Mouse (Mus musculus): ENCODE data around the gene Usp10. TPM values are rescaled to one million over a fixed set of nuclear protein-coding genes. Genes with fewer than 3 reads are reported as not detected.

The Usp10 gene
- polyA plus RNA-seq, 1 experiment = 8.3 TPM

GRCm38 (mm10) chr8:119992249-119992648 lies 82.1 kb downstream of the Usp10 start, which contains the start of gene Crispld2:
TSS of gene Crispld2 (plus strand) at chr8:119992438.
- Histone ChIP-seq H3K9me3 (ENCODE audit: control insufficient read depth, low read length) (no peaks in the 10 kb centered on the region), H3K27me3 (ENCODE audit: control insufficient read depth) (peaks cover 29% of the 10 kb centered on the region), H3K36me3 (ENCODE audit: control insufficient read depth) (no peaks in the 10 kb centered on the region), H3K4me1 (ENCODE audit: control insufficient read depth) (peaks cover 4% of the 10 kb centered on the region), H3K4me3 (replicated peaks) (no peak within 1 kb of the TSS)
- no peak for TF ChIP-seq TAL1 (IDR thresholded peaks at IDR 0.05; ENCODE audit: low read length)
- no peak for TF ChIP-seq GATA1 (IDR thresholded peaks at IDR 0.05; ENCODE audit: low read length)

- H3K27me3 ChIP-seq (ENCODE audit: control insufficient read depth) = peaks cover 29% of the 10 kb centered on the region
- no peak overlapping the region for H3K4me3 ChIP-seq (replicated peaks)
- peaks cover 4% of the 10 kb centered on the region for H3K4me1 ChIP-seq (ENCODE audit: control insufficient read depth)
- no peaks in the 10 kb centered on the region for H3K9me3 ChIP-seq (ENCODE audit: control insufficient read depth, low read length)
- no peaks in the 10 kb centered on the region for H3K36me3 ChIP-seq (ENCODE audit: control insufficient read depth)
- TF ChIP-seq GATA1 (IDR thresholded peaks at IDR 0.05; ENCODE audit: low read length) (no peak), TAL1 (IDR thresholded peaks at IDR 0.05; ENCODE audit: low read length) (no peak)
Observed at GRCm38 (mm10) chr8:119994114-119994513, 84.0 kb downstream of the Usp10 start.

DNA sequence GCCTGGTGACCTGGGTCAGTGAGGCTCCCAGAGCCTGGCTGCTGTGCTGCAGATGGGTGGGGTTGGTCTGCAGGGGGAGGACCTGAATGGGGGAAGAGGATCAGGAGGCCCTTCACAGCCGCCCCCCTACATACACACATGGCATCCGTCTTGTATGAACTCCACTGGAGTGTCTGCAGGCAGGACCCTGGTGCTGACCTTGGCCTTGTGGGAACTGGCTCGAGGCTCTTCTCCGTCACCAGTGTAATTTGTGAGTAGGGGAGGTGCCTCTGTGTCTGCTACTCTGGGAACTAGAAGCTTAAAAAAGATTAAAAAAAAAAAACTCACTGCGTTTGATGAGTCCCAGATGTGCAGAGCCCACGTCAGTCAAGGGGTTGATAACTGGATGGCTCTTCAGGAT lies 84.4 kb downstream of the Usp10 start:
- Histone ChIP-seq H3K36me3 (ENCODE audit: control insufficient read depth) (no peaks in the 10 kb centered on the region), H3K9me3 (ENCODE audit: control insufficient read depth, low read length) (peaks cover 1% of the 10 kb centered on the region; the same call in 1 of the 2 replicates), H3K27me3 (ENCODE audit: control insufficient read depth) (peaks cover 29% of the 10 kb centered on the region), H3K4me1 (ENCODE audit: control insufficient read depth) (peaks cover 4% of the 10 kb centered on the region), H3K4me3 (replicated peaks) (no peak overlapping the region)
- no peak for TF ChIP-seq TAL1 (IDR thresholded peaks at IDR 0.05; ENCODE audit: low read length)
- TF ChIP-seq GATA1 (IDR thresholded peaks at IDR 0.05; ENCODE audit: low read length) = no peak

- Histone ChIP-seq H3K27me3 (ENCODE audit: control insufficient read depth) (peaks cover 13% of the 10 kb centered on the region), H3K4me1 (ENCODE audit: control insufficient read depth) (peaks cover 1% of the 10 kb centered on the region), H3K9me3 (ENCODE audit: control insufficient read depth, low read length) (peaks cover 5% of the 10 kb centered on the region; the same call in 1 of the 2 replicates), H3K36me3 (ENCODE audit: control insufficient read depth) (no peaks in the 10 kb centered on the region), H3K4me3 (replicated peaks) (no peak overlapping the region)
- no peak for TF ChIP-seq GATA1 (IDR thresholded peaks at IDR 0.05; ENCODE audit: low read length)
- TF ChIP-seq TAL1 (IDR thresholded peaks at IDR 0.05; ENCODE audit: low read length) = no peak
Observed at GRCm38 (mm10) chr8:119997266-119997665, 87.1 kb downstream of the Usp10 start.

DNA sequence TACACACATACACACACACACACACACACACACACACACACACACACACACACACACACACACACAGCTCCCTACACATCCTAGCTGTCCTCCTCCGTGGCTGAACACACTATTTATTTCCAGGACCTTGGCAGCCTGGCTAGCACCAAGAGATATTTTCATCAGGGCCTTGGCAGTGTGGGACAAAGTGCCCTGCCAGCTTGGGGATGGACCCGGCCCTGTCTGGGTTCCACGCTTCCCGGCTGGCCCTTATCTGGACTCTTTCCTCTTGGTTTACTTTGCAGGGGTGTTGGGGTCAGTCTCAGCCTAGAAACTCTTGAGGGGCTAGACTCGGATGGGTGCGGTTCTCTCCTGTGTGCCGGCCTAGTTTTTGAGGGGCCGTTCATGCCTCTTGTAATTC lies 90.3 kb downstream of the Usp10 start:
- H3K4me3 ChIP-seq (replicated peaks) = no peak overlapping the region
- no peak for TF ChIP-seq TAL1 (IDR thresholded peaks at IDR 0.05; ENCODE audit: low read length)
- TF ChIP-seq GATA1 (IDR thresholded peaks at IDR 0.05; ENCODE audit: low read length) = no peak
- no peaks in the 10 kb centered on the region for H3K36me3 ChIP-seq (ENCODE audit: control insufficient read depth)
- H3K9me3 ChIP-seq (ENCODE audit: control insufficient read depth, low read length) = peaks cover 5% of the 10 kb centered on the region; the same call in 1 of the 2 replicates
- no peaks in the 10 kb centered on the region for H3K27me3 ChIP-seq (ENCODE audit: control insufficient read depth)
- H3K4me1 ChIP-seq (ENCODE audit: control insufficient read depth) = no peaks in the 10 kb centered on the region

- H3K4me3 ChIP-seq (replicated peaks) = no peak overlapping the region
- H3K4me1 ChIP-seq (ENCODE audit: control insufficient read depth) = no peaks in the 10 kb centered on the region
- no peaks in the 10 kb centered on the region for H3K27me3 ChIP-seq (ENCODE audit: control insufficient read depth)
- H3K36me3 ChIP-seq (ENCODE audit: control insufficient read depth) = no peaks in the 10 kb centered on the region
- no peak for TF ChIP-seq GATA1 (IDR thresholded peaks at IDR 0.05; ENCODE audit: low read length)
- no peak for TF ChIP-seq TAL1 (IDR thresholded peaks at IDR 0.05; ENCODE audit: low read length)
- H3K9me3 ChIP-seq (ENCODE audit: control insufficient read depth, low read length) = peaks cover 5% of the 10 kb centered on the region; the same call in 1 of the 2 replicates
Observed at GRCm38 (mm10) chr8:120001712-120002111, 91.6 kb downstream of the Usp10 start.

DNA sequence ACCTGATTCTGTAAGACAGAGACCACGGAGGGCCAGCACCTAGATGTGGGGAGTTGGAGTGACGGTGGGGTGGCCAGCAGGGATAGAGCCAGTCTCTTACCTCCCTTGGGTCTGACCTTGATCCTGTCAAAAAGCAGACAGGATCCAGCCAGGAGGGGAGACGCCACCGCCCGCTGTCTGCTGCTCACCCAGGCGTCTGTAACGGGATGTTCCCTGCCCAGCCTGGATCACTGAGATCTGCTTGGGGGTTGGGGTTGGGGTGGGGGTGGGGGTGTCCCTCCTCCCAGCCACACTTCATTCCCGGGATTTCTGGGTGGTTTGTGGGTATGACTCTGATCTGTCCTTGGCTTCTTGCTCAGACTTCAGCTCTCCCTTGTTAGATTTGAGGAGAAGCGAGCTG lies 92.2 kb downstream of the Usp10 start:
- TF ChIP-seq TAL1 (IDR thresholded peaks at IDR 0.05; ENCODE audit: low read length) (no peak), GATA1 (IDR thresholded peaks at IDR 0.05; ENCODE audit: low read length) (no peak)
- Histone ChIP-seq H3K36me3 (ENCODE audit: control insufficient read depth) (no peaks in the 10 kb centered on the region), H3K4me3 (replicated peaks) (no peak overlapping the region), H3K9me3 (ENCODE audit: control insufficient read depth, low read length) (peaks cover 5% of the 10 kb centered on the region; the same call in 1 of the 2 replicates), H3K27me3 (ENCODE audit: control insufficient read depth) (no peaks in the 10 kb centered on the region), H3K4me1 (ENCODE audit: control insufficient read depth) (no peaks in the 10 kb centered on the region)

DNA sequence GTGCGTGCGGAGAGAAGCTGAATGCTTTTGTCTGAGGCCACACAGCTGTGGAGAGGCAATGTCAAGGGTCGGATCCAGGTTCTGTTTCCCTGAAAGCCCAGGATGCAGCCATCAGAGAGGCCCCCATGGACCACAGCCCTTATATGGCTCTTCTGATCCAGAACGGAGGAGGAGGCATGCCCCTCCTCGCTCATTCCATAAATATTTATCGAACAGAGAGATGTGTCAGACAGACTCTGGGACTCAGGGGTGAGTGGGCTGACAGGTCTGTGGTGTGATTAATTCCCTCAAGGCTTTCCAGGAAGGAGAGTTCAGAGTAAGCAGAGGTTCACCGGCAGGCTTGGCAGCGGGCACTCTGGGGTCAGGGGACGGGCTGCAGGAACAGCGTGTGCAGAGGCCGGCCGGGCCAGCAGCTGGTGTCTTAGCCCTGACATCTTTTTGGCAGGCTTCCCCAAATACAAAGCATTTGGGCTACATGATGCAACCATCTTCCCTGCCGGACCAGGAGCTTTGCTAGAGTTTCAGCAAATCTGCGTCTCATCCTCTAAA lies 94.1 kb downstream of the Usp10 start:
- Histone ChIP-seq H3K4me1 (ENCODE audit: control insufficient read depth) (no peaks in the 10 kb centered on the region), H3K27me3 (ENCODE audit: control insufficient read depth) (no peaks in the 10 kb centered on the region), H3K9me3 (ENCODE audit: control insufficient read depth, low read length) (peaks cover 5% of the 10 kb centered on the region; the same call in 1 of the 2 replicates), H3K36me3 (ENCODE audit: control insufficient read depth) (no peaks in the 10 kb centered on the region), H3K4me3 (replicated peaks) (no peak overlapping the region)
- TF ChIP-seq GATA1 (IDR thresholded peaks at IDR 0.05; ENCODE audit: low read length) (no peak), TAL1 (IDR thresholded peaks at IDR 0.05; ENCODE audit: low read length) (no peak)

- H3K36me3 ChIP-seq (ENCODE audit: control insufficient read depth) = no peaks in the 10 kb centered on the region
- TF ChIP-seq TAL1 (IDR thresholded peaks at IDR 0.05; ENCODE audit: low read length) (no peak), GATA1 (IDR thresholded peaks at IDR 0.05; ENCODE audit: low read length) (no peak)
- H3K9me3 ChIP-seq (ENCODE audit: control insufficient read depth, low read length) = peaks cover under 1% of the 10 kb centered on the region; the same call in 1 of the 2 replicates
- H3K4me3 ChIP-seq (replicated peaks) = no peak overlapping the region
- H3K4me1 ChIP-seq (ENCODE audit: control insufficient read depth) = no peaks in the 10 kb centered on the region
- no peaks in the 10 kb centered on the region for H3K27me3 ChIP-seq (ENCODE audit: control insufficient read depth)
Observed at GRCm38 (mm10) chr8:120004705-120005381, 94.7 kb downstream of the Usp10 start.
